Mouse (Mus musculus) brain, embryonic 14.5 days (tissue): ENCODE data around the gene Fgf4. TPM values are rescaled to one million over a fixed set of nuclear protein-coding genes. Genes with fewer than 3 reads are reported as not detected.

Experiments
- DNase-seq: peaks from one replicate; pipeline ENCODE4 v3.0.0-alpha.2; 2011; ENCODE audit warnings: low read depth
- CTCF ChIP-seq: fragments of 200-500 bp; IDR thresholded peaks from 2 replicates; pipeline ENCODE4 v1.5.1; 2012; ENCODE audit warnings: inconsistent platforms, mild to moderate bottlenecking, moderate library complexity, borderline replicate concordance; ENCODE audit not compliant: insufficient read depth, insufficient read length; ENCODE audit errors: extremely low read depth
- POLR2A ChIP-seq: fragments of 200-500 bp; IDR thresholded peaks from 2 replicates; pipeline ENCODE4 v1.6.1; 2012; ENCODE audit warnings: mild to moderate bottlenecking, inconsistent platforms, borderline replicate concordance; ENCODE audit not compliant: poor library complexity, insufficient read depth, insufficient read length, severe bottlenecking; ENCODE audit errors: extremely low read depth
- polyA plus RNA-seq: library from polyadenylated mRNA; depleted of rRNA; stranded (reverse); fragments of >200 nt; gene quantifications from 2 replicates; pipeline ENCODE4 v1.2.3, GENCODE M21; 2012; rRNA removed

Fgf4 gene
- polyA plus RNA-seq: not detected in 2 replicates

DNA sequence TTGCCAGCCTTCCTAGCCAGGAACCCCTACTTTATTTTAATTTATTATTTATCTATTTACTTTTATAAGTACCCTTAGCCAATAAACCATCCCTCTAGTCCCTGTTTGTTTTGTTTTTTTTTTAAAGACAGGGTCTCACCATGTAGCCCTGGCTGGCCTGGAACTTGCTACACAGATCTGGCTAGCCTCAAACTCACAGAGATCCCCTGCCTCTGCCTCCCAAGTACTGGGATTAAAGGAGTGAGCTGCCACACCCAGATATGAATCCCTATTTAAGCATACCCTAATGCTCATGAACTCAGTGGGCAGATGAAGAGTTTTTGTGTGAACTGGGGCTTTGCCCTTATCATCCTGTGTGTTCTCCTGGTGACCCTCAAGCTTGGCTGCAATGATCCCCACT lies at the start of gene Fgf4:
TSS of gene Fgf4 (plus strand) at position 301 of the 400 bp plus-strand sequence.
- TF ChIP-seq POLR2A (no peak), CTCF (no peak)
- no peak for DNase-seq

DNA sequence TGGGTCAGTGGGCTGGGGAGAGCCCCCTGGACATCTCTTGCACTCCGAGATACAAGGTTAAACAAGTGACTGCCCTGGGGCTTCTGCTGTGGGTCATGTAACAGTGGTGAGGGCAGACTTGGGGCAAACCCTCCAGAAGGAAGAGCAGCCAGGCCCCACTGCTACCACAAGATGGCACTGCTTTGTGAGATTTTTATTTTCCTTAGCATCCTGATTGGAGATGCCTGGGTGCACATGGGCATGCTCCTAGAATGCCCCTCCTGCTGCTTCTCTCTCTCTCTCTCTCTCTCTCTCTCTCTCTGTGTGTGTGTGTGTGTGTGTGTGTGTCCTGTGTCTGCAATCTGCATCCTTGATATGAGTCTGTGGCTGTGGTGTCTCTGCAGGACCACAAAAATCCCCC lies 48.7 kb upstream of the Fgf4 start:
- TF ChIP-seq CTCF (peak; percentile 74), POLR2A (no peak)
- peak; percentile 79 for DNase-seq

DNA sequence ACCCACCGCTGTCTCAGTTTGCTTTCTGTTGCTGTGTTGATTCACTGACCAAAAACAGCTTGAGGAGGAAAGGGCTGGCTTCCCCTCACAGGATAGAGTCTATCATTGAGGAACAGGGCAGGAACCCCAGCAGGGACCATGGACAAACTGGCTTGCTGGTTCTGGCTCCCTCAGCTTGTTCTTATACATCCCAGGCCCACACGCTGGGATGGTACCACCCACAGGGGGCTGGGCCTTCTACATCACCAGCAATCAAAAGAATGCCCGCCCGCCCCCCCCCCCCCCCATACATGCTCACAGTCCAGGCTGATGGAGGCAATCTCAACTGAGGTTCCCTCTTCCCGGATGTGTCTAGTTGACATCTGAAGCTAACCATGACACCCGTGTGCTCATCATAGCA lies 40.1 kb upstream of the Fgf4 start:
- TF ChIP-seq POLR2A (no peak), CTCF (no peak)
- DNase-seq: no peak

DNA sequence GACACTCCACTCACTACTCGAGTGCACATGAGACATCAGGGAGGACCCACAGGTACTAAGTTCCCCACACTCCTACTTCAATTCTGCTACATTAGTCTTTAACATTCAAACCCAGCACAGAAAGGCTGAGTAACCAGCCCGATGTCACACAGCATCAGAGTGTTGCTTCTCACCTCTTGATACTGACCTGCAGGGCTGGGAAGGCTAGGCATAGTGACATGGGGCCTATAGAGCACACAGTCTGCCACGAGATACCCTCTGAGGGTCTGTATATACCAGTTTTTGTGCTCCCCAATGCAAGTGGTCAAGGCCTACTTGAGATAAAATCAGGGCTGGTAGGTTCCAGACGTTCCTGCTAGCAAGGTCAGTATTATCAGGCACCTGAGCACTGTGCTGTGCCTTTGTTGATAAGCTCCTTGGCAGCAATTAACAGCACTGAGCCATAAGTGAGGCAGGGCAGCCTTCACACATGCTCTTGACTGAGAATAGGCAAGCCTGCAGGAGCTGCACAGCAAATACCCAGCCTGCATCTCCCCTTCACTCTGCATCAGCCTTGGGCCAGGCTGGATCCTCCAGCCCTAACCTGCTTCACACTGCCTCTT lies 39.1 kb upstream of the Fgf4 start:
- DNase-seq: no peak
- no peak for TF ChIP-seq CTCF
- TF ChIP-seq POLR2A: no peak

DNA sequence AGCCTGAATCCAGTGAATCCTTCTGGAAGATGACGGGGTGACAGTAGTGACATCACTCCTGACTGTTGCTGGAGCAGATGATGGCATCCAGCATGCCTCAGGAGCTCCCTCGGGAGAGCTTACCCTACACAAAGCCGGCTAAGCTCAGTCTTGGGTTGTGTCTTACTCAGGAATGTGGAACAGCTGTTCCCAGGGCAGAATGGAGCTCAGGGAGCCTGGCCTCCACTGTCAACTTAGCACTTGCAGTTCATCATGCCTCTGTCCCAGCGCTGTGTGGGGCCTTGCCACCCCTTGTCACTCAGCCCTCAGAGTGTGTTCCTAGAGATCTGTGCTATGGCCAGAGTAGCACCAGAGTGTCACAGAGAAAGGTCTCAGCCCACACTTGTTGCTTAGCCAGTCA lies 35.6 kb upstream of the Fgf4 start:
- DNase-seq: no peak
- no peak for TF ChIP-seq POLR2A
- TF ChIP-seq CTCF: no peak

DNA sequence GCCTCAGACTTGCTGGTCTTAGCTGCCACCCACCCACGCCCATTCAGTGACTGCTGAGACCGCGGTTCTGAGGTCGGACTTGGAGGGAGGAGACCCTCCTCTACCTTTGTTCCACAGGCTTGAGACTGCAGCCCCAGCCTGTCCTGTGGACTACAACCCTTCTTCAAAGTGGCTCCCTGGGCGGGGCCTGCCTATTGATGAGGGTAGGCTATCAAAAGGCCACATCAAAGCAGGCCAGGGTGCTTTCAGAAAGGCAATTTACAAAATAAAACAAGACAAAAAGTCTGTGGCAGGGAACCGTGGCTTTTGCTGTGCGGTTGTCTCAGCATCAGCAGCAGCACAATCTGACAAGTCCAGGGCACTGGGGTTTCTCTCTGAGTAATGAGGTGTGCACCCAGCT lies 25.3 kb upstream of the Fgf4 start:
- no peak for DNase-seq
- TF ChIP-seq POLR2A (no peak), CTCF (no peak)

DNA sequence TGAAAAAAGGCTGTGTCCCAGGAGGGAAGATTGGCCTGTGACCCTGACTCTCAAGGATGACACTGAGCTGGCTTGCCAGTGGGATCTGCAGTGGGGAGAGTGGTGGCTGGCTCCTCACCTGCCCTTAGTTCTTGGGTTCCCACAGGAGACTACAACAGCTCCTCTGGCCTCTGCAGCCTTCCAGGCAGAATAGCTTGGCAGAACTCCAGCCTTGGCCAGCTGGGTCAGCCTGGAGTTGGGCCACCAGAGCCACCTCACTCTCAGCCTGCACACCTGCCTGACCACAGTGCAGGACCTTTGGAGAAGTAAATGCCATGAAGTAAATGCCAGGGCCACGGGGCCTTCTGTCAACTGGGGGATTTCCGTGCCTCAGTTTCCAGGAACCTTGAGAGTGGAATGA lies 23.2 kb upstream of the Fgf4 start:
- TF ChIP-seq CTCF (no peak), POLR2A (no peak)
- peak; percentile 4 for DNase-seq

DNA sequence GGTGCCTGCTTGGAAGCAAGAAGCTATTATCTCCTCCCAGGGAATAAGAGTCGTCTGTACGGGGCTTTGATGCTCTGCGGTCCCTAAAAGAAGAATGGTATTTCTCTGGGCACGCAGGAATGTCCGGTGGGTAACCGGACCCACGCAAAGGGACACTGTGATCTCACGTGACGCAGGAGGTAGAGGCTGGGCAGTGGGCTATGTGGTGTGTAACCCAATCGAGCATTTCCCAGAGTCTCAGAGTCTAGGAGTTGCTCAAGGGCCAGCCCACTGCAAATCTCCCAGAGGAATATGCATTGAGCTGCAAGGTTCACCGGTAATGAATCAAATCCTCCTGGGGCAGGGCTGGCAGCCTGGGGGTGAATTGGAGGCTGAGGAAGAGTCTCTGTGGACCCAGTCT lies 18.8 kb upstream of the Fgf4 start:
- no peak for DNase-seq
- TF ChIP-seq CTCF: no peak
- TF ChIP-seq POLR2A: no peak

DNA sequence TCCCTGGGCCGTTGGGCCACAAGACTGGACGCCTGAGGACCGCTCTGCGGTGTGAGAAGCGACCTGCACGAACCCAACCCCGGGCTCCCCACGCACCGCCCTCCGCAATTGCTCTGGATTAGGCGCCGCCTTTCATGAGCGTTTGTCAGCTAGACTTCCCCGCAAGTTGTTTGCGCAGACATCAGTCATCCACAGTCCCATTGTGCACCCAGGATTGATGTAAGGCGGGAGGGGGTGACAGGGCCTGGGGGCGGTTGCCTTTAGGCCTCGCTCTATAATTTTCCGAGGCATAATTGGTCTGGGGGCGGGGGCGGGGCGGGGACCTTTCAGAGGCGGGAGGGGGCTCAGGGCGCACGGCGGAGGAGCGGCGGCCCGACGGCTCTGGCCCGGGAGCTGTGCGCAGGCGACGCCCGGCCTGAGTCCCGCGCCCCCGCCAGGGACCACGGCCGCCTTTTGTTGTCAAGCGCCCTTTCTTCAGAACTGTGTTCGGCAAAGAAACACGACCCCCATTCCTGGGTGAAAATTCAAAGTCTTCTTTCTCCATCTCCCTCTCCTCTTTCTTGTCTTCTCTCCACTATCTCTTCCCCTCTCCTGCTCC lies 9.2 kb upstream of the Fgf4 start, which contains the start of gene Fgf3:
TSS of gene Fgf3 (plus strand) at position 193 of the 598 bp plus-strand sequence.
- peak; percentile 60 for DNase-seq
- TF ChIP-seq POLR2A (no peak), CTCF (no peak)

DNA sequence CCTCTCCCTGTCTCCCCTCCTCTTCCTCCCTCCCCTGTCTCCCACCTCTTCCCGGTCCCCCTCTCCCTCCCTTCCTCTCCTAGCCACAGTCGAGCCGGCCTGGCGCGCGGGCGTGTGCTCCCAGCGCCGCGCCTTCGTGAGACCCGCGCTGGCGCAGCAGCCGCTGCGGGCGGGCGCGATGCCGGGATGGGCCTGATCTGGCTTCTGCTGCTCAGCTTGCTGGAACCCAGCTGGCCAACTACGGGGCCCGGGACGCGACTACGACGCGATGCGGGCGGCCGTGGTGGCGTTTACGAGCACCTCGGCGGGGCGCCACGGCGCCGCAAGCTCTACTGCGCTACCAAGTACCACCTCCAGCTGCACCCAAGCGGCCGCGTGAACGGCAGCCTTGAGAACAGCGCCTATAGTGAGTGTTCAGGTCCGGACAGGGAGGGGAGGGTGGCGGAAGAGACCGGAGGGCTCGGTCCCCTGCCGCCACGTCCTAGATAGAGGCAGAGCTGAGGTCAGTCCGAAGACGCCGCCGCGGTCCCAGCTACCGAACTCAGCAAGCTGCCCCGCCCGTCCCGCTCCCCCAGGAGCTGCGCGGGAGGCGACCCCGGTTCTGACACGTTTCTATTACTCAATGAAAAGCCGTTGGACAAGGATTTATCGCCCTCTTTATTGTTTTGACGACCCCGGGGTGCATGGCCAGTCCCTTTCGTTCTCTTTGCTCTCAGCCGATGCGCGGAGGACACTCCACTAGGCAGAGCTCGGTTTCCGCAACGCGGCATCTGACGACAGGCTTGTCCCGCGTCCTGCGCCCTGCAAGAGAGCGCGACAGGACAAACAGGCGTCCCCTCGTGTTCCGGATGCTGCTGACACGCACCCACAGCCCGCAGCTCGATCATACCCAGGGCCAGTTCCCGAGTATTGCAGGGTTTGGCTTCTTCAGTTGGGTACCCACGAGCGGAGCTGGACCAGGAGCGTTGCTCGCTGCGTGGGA lies 8.4 kb upstream of the Fgf4 start:
- peak; percentile 63 for DNase-seq
- TF ChIP-seq CTCF: no peak
- TF ChIP-seq POLR2A: no peak

DNA sequence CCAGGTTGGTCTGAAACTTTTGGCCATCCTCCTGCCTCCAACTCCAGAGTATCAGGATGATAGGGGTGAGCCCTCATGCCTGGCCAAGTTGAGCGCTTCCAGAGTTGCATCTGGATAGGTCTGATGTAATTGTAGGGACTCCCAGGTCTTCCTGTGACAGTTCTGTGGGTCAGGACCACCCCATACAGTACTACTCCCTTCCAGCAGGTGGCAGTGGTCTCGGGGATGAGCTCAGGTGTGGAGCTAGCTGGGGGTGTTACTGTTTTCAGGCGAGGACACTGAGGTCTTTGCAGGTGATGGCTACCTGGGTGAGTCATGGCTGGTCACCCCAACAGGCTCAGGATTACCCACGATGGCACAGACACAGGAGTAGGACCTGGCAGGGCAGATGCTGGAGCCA lies 1.0 kb upstream of the Fgf4 start:
- DNase-seq: peak; percentile 9
- TF ChIP-seq CTCF (peak; percentile 84), POLR2A (no peak)

DNA sequence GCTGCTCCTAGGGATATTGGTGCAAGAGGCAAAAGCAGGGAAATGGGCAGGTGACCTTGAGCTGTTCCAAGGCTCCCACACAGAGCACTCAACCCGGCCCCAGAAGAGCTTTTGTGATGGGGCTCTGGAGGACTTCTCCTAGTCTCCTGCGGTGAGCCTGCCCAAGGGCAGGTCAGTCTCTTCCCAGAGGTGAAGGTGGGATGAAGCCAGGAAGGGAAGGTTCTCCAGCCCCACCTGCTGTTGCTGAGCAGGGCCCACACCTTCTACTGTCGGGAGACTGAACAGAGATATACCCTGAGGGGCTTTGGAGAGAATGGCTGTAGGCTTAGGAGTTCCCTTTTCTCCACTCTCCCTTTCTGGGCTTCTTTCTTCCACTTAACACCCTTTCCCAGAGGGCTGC lies 4.2 kb downstream of the Fgf4 start:
- no peak for DNase-seq
- no peak for TF ChIP-seq POLR2A
- no peak for TF ChIP-seq CTCF

DNA sequence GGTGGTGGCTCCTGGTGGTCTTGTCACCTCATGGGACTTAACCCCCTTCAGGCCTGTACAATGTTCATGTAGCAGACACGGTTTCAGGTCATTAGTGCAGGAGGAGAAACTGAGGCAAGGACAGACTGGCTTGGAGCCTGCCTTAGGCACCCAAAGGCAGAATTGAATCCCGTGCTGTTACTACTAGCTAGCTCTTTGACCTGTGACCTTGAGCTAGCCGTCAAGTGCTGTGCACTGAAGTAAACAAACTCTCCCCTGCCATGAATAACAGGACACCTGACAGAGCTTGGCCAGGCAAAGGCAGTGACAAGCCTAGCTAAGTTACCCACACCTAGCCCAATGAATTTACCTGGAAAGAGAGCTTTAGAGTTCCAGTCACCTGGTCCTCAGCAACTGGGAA lies 7.8 kb downstream of the Fgf4 start:
- no peak for DNase-seq
- TF ChIP-seq CTCF: no peak
- no peak for TF ChIP-seq POLR2A
